Mouse (Mus musculus) brain, embryonic 14.5 days (tissue): ENCODE results near the gene Psg19. TPM values are rescaled to one million over a fixed set of nuclear protein-coding genes. Genes with fewer than 3 reads are reported as not detected.
A peak's percentile ranks its signal among the peaks of the same experiment; 100 is the strongest.
"Not testable (repeated sequence)": the region's sequence is repeated elsewhere in the genome, so short reads cannot be mapped to it uniquely, and the experiment has no call there.

ENCODE experiments used
- DNase-seq: peaks from one replicate; pipeline ENCODE4 v3.0.0-alpha.2; 2011; ENCODE audit warnings: low read depth
- CTCF ChIP-seq: fragments of 200-500 bp; IDR thresholded peaks from 2 replicates; pipeline ENCODE4 v1.5.1; 2012; ENCODE audit warnings: inconsistent platforms, mild to moderate bottlenecking, moderate library complexity, borderline replicate concordance; ENCODE audit not compliant: insufficient read depth, insufficient read length; ENCODE audit errors: extremely low read depth
- POLR2A ChIP-seq: fragments of 200-500 bp; IDR thresholded peaks from 2 replicates; pipeline ENCODE4 v1.6.1; 2012; ENCODE audit warnings: mild to moderate bottlenecking, inconsistent platforms, borderline replicate concordance; ENCODE audit not compliant: poor library complexity, insufficient read depth, insufficient read length, severe bottlenecking; ENCODE audit errors: extremely low read depth
- polyA plus RNA-seq: library from polyadenylated mRNA; depleted of rRNA; stranded (reverse); fragments of >200 nt; gene quantifications from 2 replicates; pipeline ENCODE4 v1.2.3, GENCODE M21; 2012; rRNA removed

Gene Psg19
- polyA plus RNA-seq, 1 experiment, result 0.07 TPM

DNA sequence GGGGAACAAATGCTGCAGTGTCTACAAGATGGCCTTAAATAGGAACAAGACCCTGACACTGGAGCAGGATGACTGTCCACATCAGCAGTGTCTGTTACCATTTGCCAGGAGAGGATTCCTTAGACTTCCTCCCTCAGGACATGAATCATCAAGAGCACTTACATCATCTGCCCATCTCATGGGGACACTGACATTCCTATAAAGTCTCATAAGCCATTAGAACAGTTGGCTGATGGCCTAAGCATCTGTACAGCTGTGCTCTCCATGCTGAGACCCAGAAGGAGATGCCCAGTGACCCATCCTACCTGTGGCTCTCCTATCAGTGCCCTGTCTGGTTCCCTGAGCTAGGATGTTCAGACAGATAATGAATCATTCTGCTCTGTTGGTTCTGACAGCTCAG lies 5.2 kb upstream of the Psg19 start:
- TF ChIP-seq POLR2A (no peak), CTCF (no peak)
- DNase-seq, result no peak

GRCm38 (mm10) chr7:18799129-18799528 lies 809 bp upstream of the Psg19 start:
- DNase-seq, result no peak
- TF ChIP-seq CTCF (peak; percentile 18; the same call in 1 of the 2 replicates), POLR2A (no peak)

- not testable (repeated sequence) for DNase-seq
These were observed 7.6 kb downstream of the Psg19 start for GRCm38 (mm10) chr7:18790671-18791070.

DNA sequence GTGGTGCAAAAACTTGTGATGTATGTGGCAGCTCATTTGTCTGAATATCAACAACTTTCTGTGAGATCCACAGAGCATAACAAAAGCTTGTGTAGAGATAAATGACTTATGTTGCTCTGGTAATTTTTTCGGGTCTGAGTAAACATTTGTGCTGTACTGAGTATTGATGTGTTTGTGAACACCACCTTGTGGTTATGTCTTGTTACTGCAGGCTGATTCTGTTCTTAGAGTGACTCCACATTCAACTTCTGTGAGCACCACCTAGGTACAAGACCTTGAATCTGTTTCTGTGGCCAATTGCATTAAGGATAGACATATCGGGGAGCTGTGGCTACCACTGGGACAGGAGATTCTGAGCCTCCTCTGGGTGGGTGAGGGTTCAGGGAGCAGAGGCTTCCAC lies 17.0 kb downstream of the Psg19 start:
- TF ChIP-seq CTCF, result peak; percentile 25; the same call in 1 of the 2 replicates
- DNase-seq, result peak; percentile 6

- no peak for DNase-seq
- TF ChIP-seq POLR2A, result no peak
- no peak for TF ChIP-seq CTCF
These were observed 19.0 kb downstream of the Psg19 start for GRCm38 (mm10) chr7:18779337-18779781.

GRCm38 (mm10) chr7:18762885-18763284 lies 35.4 kb downstream of the Psg19 start:
- DNase-seq, result not testable (repeated sequence)

DNA sequence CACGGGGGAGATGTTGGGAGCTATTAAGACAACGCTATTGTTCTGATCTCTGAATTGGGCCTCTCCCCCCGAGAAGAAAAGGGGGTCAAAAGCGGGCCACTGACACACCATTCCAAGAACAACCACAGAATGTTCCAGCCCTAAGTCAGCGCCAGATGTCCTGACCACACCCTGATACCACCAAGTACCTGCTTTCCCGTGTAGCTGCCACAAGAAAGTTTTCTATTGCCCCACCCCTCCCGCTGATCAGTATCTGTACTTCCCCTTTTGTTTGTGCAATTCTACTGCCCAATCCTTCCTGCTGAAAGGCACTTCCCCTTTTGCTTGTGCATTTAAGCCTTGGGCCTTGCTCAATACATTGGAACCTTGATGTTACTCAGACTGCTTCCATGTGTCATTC lies 38.2 kb downstream of the Psg19 start:
- not testable (repeated sequence) for DNase-seq

DNA sequence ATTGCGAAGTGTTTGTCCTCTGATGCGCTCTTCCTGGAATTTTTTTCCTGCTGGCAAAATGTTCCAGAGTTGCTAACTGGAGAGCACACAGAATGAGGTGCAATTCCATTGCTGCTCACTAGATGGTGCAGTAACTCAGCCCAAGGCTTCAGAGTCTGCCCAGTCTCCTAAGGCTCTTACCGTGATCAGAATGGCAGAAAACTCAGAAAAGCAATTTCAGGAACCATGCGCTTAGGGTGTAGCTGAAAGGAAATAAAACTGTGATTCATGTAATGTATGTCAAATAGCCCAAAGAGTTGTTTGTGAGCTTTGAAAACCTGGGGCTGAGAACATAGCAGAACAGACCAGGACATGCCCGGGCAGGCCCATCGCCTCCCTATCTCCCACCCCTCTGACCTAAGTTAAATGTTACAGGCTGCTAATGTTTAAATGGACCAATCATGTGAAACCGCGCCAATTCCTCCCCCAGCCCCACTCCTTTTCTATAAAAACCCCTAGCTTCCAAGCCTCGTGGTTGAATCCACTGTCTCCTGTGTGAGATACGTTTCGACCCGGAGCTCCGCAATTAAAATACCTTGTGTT lies 48.3 kb downstream of the Psg19 start:
- peak; percentile 86 for DNase-seq
- peak; percentile 88 for TF ChIP-seq CTCF

DNA sequence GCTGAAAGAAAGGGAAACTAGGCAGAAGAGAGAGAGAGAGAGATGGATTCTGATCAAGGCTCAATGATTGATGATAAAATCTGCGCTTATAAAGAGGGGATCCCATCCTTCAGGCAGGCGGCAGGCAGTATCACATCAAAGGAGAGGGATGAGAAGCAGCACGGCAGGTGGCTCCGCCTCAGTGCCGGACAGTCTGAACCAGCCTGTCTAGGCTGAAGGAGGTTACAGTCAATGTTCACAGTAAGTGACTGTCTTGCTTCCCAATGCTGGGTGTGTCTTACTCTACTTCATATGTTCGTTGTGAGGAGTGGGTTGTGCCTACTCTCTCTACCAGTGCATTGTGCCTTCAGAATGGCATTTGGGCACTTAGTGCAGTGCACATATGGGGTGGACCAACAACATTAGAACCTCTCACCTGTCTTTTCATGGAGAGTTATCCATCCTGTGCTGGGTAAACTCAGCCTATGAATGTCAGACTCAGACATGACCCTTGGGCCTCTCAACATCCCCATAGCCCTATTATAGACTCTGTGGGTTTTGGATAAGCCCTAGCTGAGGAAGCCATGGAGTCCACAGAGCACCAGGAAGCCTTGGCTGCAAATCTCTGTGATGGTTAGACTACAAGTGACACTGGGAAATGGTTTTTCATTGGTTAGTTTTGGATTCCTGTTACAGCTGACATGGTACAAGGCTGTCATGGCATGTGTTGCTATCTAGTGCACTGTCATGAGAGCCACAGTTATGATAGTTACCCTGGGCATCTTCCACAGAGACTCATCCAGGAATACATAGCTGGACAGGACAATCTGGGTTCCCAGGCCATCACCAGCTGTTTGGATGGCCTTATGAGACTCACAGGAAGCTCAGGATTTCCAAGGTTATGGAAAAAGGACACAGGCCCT lies 49.1 kb downstream of the Psg19 start:
- no peak for TF ChIP-seq CTCF
- no peak for TF ChIP-seq POLR2A
- DNase-seq, result no peak

DNA sequence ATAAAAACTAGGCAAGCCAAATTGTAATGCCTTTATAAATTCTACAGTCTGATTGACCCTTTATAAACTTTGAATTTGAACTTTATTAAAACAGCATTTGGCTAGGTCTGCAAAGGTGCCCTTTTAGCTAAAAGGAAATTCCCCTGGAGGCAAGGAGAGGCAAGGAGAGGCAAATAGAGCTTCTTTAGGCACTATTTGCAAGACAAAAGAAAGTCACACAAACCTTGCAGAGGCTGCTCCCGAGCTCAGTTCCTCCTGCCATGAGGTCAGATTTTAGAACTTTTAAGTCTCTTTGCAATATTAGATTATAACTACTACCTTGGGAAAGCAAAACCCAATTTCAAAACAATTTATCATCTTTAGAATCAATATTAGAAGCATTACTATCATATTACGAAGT lies 50.9 kb downstream of the Psg19 start:
- not testable (repeated sequence) for DNase-seq

DNA sequence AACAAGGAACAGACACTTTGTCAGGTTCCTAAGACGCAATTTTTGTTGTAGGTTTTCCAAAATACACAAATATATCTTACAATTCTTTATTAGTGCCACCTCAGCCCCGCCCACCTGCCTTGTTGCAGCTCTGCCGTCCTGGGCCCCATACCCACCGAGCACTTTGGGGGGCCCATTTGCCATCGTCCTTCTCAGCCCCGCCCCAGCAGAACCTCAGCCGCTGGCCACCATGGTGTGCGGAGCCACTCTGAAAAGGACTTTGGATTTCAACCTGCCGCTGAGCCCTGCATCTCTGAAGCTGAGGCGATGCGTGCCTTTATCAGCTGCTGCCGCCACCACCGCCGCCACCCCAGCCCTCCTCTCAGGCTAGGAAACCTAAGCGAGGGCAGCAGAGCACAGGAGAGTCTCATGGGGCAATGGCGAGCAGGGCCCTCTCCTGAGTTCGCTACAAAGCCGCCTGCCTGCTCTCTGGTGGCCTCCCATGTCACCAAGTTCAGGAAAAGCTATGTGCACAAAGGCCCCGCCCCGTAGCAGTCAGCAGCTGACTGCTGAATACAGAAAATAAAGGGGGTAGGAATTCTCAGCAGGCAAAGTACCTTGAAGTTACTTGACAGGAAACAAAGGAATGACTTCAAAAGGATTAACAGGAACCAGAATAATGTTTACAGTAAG lies 52.0 kb downstream of the Psg19 start:
- no peak for TF ChIP-seq CTCF
- no peak for TF ChIP-seq POLR2A
- DNase-seq, result peak; percentile 44

Other genes with a start within 250 kb of the Psg19 start
- gene Psg27, start 231.2 kb downstream of the Psg19 start, polyA plus RNA-seq, result 0.06 and 0.07 TPM in 2 replicates
- 0.04 TPM in 1 of 2 replicates, not detected in the other for gene Psg23, start 182.0 kb downstream of the Psg19 start, polyA plus RNA-seq
- gene Psg21, start 141.8 kb downstream of the Psg19 start, polyA plus RNA-seq, result 0.14 and 0.16 TPM in 2 replicates
- not detected in 2 replicates for gene Psg20, start 112.3 kb downstream of the Psg19 start, polyA plus RNA-seq
- gene Psg22, start 80.4 kb downstream of the Psg19 start, polyA plus RNA-seq, result not detected in 2 replicates
- 0.16 and 0.19 TPM in 2 replicates for gene Psg17, start 23.1 kb upstream of the Psg19 start, polyA plus RNA-seq
- gene Mill2, start 41.4 kb upstream of the Psg19 start, polyA plus RNA-seq, result 0.57 and 0.98 TPM in 2 replicates
- 8.3 and 8.5 TPM in 2 replicates for gene Pglyrp1, start 72.8 kb upstream of the Psg19 start, polyA plus RNA-seq
- gene Ccdc61, start 111.9 kb upstream of the Psg19 start, polyA plus RNA-seq, result 26.5 and 33.3 TPM in 2 replicates
- gene Nova2, start 127.4 kb upstream of the Psg19 start, polyA plus RNA-seq, result 20.7 and 52.7 TPM in 2 replicates
- 2.1 and 2.7 TPM in 2 replicates for gene Nanos2, start 188.9 kb upstream of the Psg19 start, polyA plus RNA-seq
- 14.2 and 16.1 TPM in 2 replicates for gene Mypop, start 192.7 kb upstream of the Psg19 start, polyA plus RNA-seq
- gene Irf2bp1, start 205.5 kb upstream of the Psg19 start, polyA plus RNA-seq, result 48.9 and 54.6 TPM in 2 replicates
- not detected in 2 replicates for gene Foxa3, start 225.0 kb upstream of the Psg19 start, polyA plus RNA-seq
- 91.6 and 97.6 TPM in 2 replicates for gene Sympk, start 225.9 kb upstream of the Psg19 start, polyA plus RNA-seq